Mouse (Mus musculus) mature B cell (primary cell): ENCODE results near the gene Dnah2.

Experiments used
- in situ Hi-C: fragments of 300-500 bp; cut with MboI; formaldehyde crosslinking; loops from 2 replicates; pipeline ENCODE4 v1.14.3; 2019

The Dnah2 gene

DNA sequence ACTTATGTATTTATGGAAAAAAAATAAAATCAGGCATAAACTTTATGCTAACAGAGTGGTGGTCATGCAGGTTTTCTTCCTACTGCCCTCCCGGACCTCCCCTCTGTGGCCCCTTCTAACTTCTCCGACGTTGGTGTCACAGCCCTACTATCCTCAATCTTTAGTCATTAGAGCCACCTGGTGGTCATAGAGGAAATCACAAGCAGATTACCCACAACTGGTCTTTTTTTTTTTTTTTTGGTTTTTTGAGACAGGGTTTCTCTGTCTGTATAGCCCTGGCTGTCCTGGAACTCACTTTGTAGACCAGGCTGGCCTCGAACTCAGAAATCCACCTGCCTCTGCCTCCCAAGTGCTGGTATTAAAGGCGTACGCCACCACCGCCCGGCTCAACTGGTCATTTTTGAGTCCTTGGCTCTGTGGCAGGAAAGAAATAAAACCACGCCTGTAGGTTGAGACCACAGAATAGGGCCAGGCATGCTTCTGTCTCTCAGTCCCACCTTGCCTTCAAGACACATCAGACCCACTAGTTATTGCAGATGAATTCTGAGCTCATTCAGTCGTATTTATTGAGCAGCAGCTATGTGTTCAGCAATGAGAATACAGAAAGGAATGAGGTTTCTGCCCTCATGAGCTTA lies 158.4 kb downstream of the Dnah2 start:
- in situ Hi-C loops = no loop called here

GRCm38 (mm10) chr11:69389531-69390399 lies 159.1 kb downstream of the Dnah2 start:
- in situ Hi-C loops = no loop called here

DNA sequence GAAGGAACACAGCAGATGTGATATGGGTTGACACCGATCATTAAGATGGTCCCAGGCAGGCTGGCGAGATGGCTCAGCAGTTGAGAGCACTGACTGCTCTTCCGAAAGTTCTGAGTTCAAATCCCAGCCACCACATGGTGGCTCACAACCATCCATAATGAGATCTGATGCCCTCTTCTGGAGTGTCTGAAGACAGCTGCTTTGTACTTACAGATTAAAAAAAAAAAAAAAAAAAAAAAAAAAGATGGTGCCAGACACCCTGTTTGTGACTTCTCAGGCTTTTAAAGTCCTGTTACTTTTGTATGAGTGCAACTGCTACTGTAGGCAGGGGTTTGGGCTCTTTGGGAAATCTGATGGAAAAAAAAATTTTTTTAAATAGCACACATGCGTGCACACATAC lies 160.2 kb downstream of the Dnah2 start:
- in situ Hi-C loops = no loop called here

GRCm38 (mm10) chr11:69386758-69387157 lies 162.2 kb downstream of the Dnah2 start:
- in situ Hi-C loops = no loop called here

DNA sequence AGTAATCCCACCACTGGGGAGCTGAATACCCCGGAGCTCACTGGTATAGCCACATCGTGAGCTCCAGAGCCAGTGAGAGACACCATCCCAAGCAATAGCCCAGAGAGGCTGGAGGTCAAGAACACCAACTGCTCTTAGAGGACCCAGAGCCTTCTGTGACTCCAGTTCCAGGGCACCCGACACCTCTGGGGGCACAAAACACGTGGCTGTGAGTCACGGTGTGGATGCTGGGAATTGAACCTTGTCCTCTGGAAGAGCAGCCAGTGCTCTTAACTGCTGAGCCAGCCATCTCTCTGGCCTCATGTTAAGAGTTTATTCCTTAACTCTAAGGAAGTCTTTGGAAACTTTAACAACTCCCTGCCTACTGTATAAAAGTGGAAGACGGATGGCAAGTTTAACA lies 163.9 kb downstream of the Dnah2 start:
- in situ Hi-C loops = loop anchor here (5.0 kb wide), 1 partner anchor 118 kb away; no protein-coding TSS in a partner anchor

- in situ Hi-C loops = loop anchor here (5.0 kb wide), 1 partner anchor 115 kb away; no protein-coding TSS in a partner anchor
Measured at GRCm38 (mm10) chr11:69382478-69383105, 166.3 kb downstream of the Dnah2 start.

DNA sequence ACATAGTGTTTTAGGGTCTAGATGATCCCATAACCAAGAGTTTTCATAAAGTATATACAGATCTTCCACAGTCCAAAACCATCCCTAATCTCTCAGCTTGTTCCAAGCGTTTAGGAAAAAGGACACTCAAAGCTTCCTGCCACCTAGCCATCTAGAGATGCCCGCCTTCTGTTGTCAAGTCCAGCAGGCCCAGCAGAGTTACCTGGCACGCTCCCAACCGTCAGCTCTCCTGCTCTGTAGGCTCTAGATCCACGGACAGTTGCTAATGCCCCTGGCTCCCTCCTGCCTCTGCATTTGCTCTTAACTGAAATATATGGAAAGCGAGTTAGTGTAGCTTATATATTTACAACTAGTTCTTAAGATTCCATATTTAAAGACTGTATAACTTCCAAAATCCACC lies 167.6 kb downstream of the Dnah2 start:
- in situ Hi-C loops = loop anchor here (5.0 kb wide), 1 partner anchor 114 kb away; no protein-coding TSS in a partner anchor

DNA sequence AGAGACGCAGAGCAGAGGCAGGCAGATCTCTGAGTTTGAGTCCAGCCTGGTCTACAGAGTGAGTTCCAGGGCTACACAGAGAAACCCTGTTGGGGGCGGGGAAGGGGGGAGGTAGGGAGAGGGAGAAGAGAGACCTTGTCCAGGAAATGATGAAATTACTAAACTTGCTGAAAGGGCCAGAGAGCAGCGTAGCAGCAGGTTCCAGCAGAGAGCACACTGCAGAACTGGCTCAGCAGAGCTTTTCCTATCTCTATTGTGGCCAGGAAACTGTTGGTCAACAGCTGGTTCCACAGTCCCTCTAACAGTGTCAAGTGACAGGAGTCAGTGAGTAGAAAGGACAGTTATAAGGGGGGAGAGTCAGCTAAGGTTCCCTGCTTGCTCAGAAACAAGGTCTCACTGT lies 169.3 kb downstream of the Dnah2 start:
- in situ Hi-C loops = no loop called here

GRCm38 (mm10) chr11:69377766-69378165 lies 171.1 kb downstream of the Dnah2 start:
- in situ Hi-C loops = no loop called here

DNA sequence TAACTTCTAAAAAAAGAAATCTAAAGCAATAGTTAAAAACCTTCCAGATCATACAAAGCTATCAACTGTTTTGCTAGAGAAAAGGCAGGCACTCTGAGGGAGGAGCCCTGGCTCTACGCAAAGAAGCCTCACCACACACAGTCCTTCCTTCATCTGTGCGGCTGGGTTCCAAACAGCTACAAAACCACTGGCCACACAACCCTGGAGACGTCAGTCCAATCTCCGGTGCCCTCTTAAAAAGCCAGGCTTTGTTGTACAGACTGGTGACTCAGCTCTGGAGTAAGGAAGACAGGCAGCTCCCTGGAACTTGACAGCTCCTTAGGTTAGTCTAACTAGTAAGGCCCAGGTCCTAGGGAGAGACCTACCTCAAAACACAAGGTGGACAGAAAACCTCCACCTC lies 173.3 kb downstream of the Dnah2 start:
- in situ Hi-C loops = no loop called here

DNA sequence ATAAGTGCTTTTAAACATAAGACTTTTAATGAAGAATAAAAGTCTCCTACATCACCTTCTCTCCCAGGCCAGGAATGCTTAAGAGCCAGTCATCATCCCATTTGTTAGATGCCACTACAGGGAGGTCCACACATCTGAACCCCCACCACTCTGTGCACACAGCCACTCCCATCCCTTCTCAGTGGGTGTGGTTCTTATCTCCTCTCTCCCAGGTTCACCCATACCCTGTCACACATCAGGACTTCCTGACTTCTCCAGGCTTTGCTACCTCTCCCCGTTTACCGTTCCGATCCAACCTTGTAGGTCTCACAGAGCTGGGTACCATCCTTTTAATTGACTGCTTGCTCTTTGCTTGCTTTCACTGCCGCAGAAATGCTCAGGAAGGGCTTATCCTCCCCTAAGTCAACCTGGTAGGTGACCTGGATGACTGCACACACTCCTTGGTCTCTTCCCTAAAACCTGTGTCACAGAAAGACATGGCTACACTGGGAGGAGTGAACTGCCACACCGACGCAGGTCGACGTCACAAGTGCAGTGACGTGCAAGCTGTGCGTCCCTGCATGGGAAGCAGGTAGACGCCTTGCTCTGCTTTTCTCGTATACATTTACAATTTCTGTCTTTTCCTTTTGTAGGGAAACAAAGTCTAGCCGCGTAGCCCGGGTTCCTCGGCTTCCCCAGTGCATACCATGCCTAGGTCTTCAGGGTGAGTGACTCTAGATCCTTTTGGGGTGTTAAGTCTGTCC lies 175.5 kb downstream of the Dnah2 start:
- in situ Hi-C loops = no loop called here

- in situ Hi-C loops = no loop called here
Measured at GRCm38 (mm10) chr11:69372780-69373170, 176.1 kb downstream of the Dnah2 start.

DNA sequence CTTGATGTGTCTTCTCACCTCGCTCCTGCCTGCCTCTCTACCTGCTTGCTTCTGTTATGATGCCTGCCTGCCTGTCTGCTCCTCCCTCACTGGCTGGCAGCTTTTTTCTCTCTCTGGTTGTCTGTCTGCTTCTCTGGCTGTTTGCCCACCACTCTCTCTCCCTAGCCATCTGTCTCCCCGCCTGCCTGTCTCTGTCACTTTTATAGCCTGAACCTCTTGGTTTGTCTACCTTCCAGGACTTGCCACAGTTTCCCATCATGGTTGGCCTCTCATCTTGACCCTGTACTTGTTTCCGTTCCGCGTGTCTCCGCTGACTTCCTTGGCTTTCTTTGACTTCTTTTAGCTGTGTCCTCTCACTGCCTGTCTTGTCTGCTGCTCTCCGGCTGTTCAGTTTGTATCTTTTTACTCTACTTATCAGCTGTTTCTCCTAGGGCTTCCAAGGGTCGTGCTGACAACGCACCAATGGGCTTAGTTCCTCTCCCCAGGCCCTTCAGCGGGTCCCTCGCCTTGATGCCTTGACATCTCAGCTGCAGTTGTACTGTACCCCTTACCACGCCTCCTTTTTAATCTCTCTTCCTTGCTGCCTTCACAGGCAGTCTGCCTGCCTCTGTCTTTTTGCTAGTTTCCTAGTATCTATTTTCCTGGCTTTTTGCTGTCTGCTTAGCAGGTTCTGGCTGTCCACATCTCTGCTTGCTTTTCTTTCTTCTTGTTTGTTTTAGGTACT lies 176.7 kb downstream of the Dnah2 start:
- in situ Hi-C loops = no loop called here

GRCm38 (mm10) chr11:69371601-69372000 lies 177.3 kb downstream of the Dnah2 start:
- in situ Hi-C loops = no loop called here

DNA sequence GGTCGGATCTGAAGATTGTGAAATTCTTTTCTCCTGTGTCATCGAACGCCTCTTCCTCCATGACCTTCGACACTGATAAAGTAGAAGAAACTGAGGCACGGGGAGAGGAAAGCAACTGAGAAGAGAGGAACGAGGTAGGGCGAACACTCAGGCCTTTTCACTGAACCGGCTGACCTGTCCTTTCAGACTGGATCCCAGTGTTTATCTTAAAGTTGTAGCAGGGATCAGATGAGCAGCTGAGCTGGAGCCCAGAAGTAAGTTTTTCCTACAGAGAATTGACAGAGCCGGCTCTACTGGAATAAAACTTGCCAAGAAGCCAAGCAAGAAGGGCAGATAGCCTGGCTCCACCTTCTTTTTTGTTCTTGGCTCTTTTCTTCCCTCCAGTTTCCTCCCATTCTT lies 178.1 kb downstream of the Dnah2 start:
- in situ Hi-C loops = no loop called here
